Mouse (Mus musculus) right cerebral cortex, postnatal 36 days (tissue): ENCODE measurements at regions not wholly inside any gene's neighbourhood (a gene's known extent, or its start where the extent isn't known, plus 50 kb on each side); places are given as distances from the start of the nearest gene placed in this dataset.

ENCODE experiments used
- DNase-seq, 2 experiments: peaks; one replicate each; pipeline ENCODE4 v3.0.0; 2022; ENCODE audit warnings: low spot score in 2 of 2, mixed read lengths in 1 of 2

GRCm38 (mm10) chr3:83553858-83554257 is 212.3 kb upstream of the Sfrp2 start:
- no peak for DNase-seq

GRCm38 (mm10) chr3:83556788-83557515 is 209.2 kb upstream of the Sfrp2 start:
- no peak for DNase-seq

- no peak for DNase-seq
Observed at GRCm38 (mm10) chr3:83562026-83562425, 204.1 kb upstream of the Sfrp2 start.

DNA sequence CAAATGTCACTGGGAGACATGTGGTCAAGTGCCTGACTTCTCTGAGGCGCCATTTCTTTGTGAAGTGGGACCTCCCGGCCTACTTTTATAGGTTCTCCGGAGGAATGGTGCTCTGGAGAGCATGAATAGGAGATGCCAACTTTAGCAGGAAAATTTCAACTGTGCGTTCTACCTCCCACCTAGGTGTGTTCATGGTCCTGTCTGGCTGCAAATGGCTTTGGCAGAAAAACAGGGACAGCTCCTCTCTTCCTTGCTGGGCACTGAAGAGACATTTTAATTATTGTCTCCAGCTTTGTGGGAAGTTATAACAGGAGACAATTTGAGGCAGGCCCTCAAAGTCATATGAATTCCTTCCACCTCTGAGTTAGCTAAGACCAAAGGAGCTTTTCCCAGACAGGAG is 190.6 kb upstream of the Sfrp2 start:
- DNase-seq: no peak

GRCm38 (mm10) chr3:83576155-83576554 is 190.0 kb upstream of the Sfrp2 start:
- peak in 1 of 2 experiments; percentile 1 for DNase-seq

DNA sequence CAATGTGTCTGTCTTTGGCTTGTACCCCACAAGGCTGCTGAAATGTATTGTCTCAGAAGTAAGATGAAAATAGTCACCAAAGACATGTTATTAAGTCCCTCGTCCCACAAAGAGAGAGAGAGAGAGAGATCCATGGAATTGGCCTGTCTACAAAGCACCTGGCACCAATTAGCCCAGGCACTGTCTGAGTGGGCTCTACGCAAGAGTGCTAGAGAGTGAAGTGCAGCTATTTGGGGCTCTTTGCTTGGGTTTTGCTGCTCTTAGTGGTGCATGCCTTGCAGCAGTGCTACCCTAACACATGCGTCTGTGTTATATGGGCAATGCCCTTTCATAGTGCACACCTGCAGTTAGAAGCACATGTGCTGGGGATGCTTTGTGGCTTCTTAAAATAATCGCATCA is 185.4 kb upstream of the Sfrp2 start:
- no peak for DNase-seq

GRCm38 (mm10) chr3:83582256-83582655 is 183.9 kb upstream of the Sfrp2 start:
- no peak for DNase-seq

- no peak for DNase-seq
Observed at GRCm38 (mm10) chr3:83583071-83583672, 182.9 kb upstream of the Sfrp2 start.

DNA sequence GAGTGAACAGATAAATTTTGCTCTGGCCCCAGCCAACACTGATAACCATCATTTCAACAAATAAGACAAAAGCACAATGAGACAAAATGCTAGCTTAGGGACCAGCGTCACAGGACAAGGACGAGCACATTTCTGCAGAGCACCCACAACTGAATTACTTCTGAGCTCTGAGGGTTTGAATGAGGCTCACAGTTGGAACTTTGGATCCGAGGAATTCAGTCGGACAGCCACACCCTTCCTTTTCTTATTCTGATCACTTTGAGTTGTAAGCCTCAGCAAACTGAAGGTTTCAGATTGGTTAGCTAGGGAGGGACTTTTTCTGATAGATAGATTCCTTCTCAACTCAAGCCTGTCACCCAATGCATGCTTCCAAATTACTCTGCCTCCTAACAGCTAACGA is 180.0 kb upstream of the Sfrp2 start:
- DNase-seq: no peak

DNA sequence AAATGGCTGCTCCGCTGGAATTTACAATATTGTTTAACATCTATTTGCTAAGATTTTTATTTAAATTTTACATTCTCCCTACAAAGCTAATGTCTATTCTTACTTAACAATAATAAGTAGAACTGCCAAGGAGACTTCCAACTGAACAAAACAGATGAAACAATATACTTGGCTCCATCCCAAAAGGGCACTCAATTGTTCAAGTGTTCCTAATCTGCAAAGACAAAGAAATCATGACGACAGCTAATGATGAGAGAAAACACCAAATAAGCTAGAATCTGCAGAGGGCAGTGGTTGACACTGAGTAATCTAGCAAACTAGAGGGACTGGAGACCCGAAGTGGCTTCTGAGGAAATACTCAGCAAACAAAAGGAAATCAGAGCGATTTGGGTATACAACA is 179.6 kb upstream of the Sfrp2 start:
- DNase-seq: no peak

GRCm38 (mm10) chr3:83589127-83589526 is 177.0 kb upstream of the Sfrp2 start:
- DNase-seq: no peak

DNA sequence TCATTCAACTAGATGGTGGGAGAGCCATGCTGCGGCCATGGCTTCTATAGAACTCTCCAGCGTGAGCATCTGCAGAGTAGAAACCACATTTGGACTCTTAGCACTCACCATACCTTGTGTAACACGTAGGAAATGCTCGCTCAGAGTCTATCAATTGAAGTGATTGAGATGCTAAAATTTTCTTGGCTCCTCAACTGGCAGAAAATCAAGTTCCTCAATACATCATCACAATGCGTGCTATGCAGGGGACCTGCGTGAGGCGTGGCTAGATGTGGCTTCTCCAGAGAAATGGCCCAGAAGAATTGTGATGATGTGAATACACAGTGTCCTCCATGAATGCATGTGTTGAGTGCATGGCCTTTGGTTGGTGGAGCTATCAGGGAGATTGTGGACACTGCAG is 174.9 kb upstream of the Sfrp2 start:
- DNase-seq: no peak

DNA sequence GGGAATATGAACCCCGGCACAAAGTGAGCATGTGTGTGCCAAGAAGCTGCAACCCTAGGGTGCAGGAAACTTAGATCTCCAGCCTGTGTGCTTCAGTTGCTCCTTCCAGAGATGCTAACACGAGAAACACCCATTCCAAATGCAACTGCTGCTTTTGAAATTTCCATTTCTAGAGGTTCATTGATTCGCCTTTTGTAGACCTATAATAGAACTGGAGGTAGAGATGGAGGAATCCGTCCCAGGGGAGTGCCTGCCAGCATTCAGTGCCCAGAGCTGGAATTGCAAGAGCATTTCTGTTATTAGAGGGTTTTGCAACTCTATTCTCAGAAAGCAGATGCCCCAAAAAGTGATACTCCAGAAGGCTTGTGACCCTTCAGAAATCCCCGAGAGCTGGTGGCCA is 172.8 kb upstream of the Sfrp2 start:
- no peak for DNase-seq

DNA sequence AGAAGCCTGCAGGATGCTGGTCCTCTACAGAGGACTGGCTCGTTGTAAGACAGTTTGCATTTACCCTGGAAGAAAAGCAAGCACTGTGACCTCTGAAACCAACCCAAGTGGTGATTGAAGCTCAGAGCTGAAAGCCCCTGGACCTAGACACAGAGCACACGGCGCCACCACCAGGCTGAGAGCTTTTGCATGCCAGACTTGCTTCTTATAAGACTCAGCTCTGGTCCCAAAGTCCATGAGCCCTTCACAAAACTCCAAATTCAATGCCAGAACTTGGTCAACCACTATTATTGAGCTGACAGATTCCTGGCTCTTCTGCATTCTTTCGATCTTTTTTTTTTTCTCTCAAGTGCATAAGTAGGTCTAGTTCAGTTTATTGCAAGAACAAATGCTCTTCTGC is 164.6 kb upstream of the Sfrp2 start:
- DNase-seq: no peak

DNA sequence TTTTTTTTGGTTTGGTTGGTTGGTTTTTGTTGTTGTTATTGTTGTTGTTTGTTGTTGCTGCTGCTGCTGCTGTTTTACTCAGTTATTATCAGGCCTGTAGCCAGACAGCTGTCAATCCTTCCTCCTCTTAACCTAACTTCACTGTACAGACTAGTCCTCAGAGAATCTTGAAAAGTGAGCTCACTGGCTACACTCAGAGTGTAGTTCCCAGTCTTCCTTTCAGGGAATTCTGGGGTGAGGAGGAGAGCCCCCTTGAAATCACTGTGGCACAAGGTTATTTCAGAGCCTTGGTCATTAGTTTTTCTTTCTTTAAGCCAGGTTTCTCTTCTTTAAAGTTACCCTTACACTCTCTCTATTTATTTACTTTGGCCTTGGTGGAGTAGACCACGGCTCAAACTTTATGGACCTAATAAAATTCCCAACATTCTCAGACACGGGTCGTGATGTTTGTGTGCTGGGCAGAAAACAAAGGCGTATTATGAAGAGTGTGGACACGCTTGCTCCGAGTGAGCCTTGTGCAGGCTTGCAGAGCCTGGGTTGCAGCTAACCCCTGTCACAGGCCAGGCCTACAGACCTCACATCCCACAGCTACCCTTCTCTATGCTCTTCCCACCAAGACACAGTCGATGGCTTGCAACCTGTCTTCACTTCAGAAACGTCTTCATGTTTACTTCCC is 156.9 kb upstream of the Sfrp2 start:
- no peak for DNase-seq

- no peak for DNase-seq
Observed at GRCm38 (mm10) chr3:83620435-83620834, 145.7 kb upstream of the Sfrp2 start.

GRCm38 (mm10) chr3:83633032-83633431 is 133.1 kb upstream of the Sfrp2 start:
- no peak for DNase-seq

DNA sequence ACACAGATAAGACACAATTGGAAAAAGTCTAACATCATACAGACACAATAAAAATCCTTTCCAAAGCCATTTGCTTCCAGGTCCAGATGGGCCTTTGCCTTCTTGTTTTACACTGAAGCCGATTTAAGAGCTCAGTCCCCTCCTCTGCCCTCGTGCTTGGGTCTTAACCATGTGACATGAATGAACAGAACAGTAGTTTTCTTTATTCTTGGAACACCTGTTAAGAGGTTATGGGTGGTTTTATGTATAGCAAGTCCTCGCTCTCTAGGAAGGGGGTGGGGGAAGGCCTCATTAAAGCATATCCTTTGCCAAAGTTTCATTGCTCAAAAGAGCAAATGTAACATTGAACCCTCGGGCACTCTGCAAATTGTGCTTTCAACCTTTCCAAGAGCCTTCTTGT is 125.7 kb upstream of the Sfrp2 start:
- DNase-seq: no peak

- DNase-seq: no peak
Observed at GRCm38 (mm10) chr3:83663716-83664115, 102.4 kb upstream of the Sfrp2 start.

DNA sequence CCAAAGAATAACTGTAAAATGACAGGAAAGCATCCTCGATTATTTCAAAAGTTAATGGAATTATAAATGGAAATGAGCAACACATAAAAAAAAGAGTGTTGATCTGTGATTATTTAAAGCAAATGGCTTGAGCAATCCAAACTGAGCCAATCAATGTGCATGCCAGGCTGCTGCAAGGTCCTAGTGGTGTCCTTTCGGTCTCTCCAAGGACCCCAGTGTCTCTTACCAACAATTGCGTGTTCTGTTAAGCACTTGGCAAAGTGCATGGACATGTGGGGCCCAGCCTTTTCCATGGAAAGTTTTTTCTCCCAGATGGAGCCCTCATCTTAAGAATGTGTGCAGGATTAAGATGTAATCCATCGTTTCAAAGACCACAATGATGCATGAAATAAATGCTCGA is 90.0 kb upstream of the Sfrp2 start:
- DNase-seq: no peak

GRCm38 (mm10) chr3:83686611-83687010 is 79.5 kb upstream of the Sfrp2 start:
- DNase-seq: no peak

- no peak for DNase-seq
Observed at GRCm38 (mm10) chr3:83687503-83687902, 78.6 kb upstream of the Sfrp2 start.
